Mouse (Mus musculus): ENCODE measurements around the gene Zcchc10.
A peak's percentile ranks its signal among the peaks of the same experiment; 100 is the strongest.
"Not testable (repeated sequence)": the region's sequence is repeated elsewhere in the genome, so short reads cannot be mapped to it uniquely, and the experiment has no call there.

The Zcchc10 gene

DNA sequence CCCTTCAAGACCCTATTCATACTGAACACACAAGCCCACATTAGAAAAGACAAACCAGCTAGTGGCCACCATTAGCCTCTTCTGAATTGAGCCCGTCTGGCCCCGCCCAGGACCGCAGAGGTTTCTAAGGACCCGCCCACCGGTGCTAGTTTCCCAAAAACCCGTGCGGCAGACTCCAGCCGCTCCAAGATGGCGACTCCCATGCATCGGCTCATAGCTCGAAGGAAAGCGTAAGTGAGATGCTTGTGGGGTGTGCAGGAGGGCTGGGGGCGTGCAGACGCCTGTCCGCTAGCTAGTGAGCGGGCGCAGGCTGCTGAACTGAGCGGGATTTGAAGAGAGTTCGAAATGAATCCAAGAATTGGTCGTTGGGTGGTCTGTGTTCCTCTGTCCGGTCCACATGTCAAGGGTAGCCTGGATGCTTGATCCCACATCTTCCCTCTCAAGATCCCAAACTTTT is at the start of gene Zcchc10:
TSS of gene Zcchc10 (plus strand) at position 168 of the 457 bp plus-strand sequence.
- peak; percentile 86 for DNase-seq (ENCODE audit: low read depth, low spot score)

DNA sequence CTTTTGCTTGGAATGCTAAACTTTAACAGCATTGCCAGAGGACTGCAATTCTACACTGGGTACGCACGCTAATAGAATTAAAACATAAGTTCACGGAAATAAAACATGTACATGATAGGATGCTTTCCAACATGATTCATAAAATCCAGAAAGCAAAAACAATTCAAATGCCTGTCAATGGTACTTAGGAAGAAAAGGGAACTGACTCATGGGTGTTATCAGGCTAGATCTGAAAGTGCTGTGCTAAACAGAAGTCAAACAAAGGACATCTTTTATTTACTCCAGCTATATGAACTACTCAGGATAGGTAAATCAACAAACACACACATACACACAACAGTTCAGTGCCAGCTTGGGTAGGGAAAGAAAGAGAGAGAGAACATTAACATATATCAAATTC is 49.1 kb upstream of the Zcchc10 start:
- DNase-seq (ENCODE audit: low read depth, low spot score), result no peak

DNA sequence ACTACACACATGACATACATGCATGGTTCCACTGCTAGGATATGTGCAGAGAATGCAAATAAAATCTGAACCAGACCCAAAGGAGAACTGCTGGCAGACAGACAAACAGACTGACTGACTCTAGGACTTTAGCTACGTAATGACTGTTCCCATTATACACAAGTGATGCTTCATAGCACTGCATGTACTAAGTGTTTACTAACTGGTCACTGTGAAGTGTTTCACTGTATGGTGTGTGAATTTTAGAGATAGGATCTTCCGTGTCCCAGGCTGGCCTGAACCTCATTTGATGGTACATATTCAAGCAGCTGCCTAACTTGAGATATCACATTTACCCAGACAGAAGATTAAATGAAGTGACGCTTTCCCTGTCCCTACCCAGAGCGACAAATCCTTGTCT is 46.1 kb upstream of the Zcchc10 start:
- DNase-seq (ENCODE audit: low read depth, low spot score), result no peak

DNA sequence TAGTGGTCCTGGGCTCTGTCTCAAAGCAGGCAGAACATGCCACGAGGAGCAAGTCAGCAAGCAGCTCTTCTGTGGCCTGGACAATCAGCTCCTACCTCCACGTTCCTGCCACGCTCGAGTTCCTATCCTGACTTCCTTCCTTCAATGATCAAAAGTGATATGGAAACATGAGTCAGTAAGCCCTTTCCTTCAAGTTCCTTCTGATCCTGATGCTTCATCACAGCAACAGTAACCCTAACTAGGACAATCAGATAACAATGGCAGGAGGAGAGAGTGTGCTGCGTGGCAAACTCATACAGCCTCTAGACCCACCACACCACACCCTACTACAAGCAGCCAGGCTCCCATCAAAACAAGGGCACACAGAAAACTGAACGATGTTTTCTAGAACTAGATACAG is 38.6 kb upstream of the Zcchc10 start:
- DNase-seq (ENCODE audit: low read depth, low spot score), result no peak

DNA sequence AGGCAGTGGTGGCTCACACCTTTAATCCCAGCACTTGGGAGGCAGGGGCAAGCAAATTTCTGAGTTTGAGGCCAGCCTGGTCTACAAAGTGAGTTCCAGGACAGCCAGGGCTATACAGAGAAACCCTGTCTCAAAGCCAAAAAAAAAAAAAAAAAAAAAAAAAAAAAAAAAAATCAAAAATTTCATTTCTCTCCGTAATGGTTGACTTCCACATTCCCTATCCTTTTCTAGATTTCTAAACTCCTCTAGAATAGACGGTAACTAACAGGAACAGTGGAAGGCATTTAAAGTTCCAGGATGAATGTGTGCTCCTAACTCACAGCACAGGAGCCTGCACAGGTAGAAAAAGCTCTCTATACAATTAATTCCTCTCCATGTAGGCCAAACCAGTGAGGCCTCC is 34.3 kb upstream of the Zcchc10 start:
- DNase-seq (ENCODE audit: low read depth, low spot score), result not testable (repeated sequence)

DNA sequence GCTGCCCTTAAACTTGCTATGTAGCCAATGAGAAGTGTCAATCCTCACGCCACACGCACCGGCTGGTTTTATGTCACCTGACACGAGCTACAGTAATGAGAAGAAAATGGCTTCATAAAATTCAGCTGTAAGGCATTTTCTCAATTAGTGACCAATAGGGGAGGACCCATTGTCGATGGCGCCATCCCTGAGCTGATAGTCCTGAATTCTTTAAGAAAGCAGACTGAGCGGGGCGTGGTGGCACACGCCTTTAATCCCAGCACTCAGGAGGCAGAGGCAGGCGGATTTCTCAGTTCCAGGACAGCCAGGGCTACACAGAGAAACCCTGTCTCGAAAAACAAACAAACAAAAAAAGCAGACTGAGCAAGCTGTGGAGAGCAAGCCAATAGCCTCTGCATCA is 33.6 kb upstream of the Zcchc10 start:
- no peak for DNase-seq (ENCODE audit: low read depth, low spot score)

DNA sequence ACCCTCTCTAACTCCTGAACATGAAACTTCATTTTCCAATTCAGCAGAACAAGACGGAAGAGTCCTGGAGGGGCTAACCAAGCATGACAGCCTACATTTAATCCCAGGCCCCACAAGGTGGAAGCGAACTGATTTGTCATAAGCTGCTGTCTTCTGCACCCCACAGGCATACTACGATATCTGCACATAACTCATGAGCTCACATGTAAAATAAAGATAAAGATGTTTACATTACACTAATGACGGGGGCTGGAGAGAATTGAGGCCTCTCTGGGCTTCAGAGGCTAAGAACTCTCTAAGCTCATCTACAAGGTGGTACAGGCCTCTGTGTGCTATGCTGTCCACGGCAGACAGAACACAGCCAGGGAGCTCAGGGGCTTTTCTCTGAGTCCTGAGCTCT is 30.0 kb upstream of the Zcchc10 start:
- DNase-seq (ENCODE audit: low read depth, low spot score), result no peak

DNA sequence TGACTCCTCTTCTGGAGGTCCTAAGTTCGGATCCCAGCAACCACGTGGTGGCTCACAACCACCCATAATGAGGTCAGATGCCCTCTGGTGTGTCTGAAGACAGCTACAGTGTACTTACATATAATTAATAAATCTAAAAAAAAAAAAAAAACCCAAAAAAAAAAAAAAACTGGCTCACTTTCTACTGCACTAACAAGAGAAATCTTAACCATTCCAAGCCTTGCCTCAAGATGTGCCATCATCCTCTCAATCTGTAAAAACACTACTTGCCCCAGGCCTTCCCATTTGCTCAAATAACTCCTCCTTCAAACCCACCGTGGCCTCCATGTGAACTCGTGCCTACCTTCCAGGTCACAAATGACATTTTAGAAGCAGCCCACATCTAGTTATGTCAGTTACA is 27.6 kb upstream of the Zcchc10 start:
- DNase-seq (ENCODE audit: low read depth, low spot score), result no peak

DNA sequence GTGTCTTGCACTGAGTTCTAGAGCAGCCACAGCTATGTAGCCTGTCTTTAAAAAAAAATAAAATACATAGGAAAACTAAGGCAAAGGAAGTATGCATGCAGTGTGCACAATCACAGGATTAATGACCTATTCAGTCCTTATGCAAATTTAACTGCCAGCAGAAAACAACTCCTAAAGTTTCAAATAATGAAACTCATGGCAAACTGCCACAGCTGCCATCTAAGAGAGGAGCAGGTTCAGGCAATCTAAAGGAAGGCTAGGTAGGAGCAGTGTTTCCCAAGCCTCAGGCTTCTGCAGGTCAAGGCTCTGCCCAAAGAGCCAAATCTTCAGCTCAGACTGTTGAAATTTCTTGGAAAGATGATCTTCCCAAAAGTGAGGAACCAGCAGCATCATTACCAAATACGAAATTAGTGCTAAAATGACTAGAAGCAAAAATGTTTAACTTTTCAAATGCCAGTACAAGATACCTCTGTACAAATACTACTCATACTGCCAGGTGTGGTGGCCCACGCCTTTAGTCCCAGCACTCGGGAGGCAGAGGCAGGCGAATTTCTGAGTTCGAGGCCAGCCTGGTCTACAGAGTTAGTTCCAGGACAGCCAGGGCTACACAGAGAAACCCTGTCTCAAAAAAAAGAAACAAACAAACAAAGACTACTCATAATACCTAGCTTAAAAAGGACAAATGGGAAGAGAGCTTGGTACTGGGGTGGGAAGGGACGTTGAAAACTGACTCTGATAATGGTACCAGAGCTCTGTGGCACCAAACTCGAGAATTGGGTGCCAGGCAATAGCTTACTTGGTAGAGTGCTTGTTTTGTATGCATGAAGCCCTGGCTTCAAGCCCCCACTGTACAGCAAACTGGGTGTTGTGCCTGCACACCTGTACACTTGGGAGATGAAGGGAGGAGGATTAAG is 26.3 kb upstream of the Zcchc10 start:
- DNase-seq (ENCODE audit: low read depth, low spot score), result no peak

DNA sequence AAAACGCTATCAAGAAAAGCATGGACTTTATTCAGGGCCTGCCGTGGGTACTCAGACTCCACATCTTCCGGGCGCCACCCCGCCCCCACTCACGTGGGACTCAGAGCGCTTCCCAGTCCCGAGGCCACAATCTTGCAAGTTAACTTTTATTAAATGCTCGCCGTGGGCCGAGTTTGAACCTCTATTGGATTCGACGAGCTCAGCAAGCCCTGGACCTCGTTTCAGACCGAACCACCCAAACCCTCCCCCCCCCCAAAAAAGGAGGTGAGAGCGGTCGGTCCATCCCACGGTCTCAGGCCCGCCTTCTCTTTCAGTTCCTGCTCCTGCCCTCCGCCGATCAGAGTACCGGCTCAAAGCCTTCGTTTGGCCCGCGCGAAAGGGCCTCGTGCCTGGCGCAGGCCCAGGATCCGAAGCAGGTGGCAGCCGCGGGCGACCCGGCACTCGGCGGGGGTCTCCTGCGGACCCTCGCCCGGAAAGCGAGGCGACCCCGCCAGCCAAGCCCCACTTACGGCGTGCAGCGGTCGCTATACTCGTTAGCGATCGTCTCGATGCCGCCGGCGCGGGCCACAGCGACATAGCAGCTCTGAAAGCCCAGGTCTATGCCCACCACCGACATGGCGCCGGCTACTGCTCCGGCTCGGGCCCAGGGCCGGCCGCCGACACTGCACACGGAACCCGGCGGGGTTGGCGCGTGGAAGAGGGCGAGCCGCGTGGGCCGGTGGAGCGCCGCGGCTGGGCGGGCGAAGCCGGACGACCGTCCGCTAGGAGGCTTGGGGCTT is 24.7 kb upstream of the Zcchc10 start:
- peak; percentile 34 for DNase-seq (ENCODE audit: low read depth, low spot score)

DNA sequence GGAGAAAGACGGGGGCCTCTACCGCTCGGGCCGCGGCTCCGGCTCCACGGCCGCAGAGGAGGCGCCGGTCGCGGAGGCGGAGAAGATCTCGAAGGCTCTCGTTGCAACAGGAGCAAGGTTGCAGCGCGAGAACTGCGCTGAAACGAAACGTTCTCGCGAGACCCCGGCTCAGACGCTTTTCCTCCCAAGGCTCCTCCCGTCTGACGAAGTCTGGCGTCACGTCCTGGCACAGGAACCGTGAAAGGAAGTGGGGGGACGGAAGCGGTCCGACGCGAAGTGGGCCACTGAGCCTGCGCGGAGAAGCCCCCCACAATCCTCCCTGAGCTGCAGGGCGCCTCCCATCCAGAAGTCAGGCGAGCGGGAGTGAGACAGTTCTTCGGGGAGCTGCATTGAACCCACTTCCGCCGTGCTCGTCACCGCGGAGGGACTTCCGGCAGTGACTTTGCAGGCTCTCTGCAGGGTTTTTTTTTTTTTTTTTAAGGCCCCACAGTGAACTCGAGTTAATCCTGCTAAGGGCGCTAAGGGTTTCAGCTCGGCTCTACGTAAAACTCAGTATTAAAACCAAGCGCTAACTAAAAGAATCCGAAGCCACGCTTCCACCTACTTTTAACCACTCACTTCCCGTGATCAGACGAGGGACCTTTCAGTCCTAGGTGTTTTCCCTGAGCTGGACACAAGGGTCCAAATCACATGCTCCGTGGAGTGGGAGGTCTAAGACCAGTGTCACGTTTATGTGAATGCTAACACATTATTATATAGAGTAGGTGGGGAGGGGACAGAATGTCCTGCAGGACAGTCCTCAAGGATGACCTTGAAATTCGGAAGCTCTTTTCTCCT is 23.9 kb upstream of the Zcchc10 start, which contains the start of gene Hspa4:
TSS of gene Hspa4 (minus strand) at position 128 of the 837 bp plus-strand sequence.
- peak; percentile 100 for DNase-seq (ENCODE audit: low read depth, low spot score)

DNA sequence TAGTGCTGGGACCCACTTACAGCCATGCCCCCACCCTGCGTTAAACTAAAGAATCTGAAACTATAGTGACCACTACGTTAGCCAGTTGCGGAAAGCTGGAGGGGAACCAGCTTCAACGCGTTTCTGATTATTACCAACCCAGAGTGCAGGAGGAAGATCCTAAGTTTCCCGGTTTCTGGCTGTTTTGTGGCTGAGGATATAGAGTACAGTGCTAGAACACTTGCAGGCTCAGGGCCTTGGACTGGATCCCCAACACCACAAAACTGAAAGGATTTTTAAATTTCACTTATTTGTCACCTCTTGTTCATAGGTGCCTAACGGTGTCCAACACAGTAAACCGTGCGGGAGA is 23.3 kb upstream of the Zcchc10 start:
- DNase-seq (ENCODE audit: low read depth, low spot score), result no peak

DNA sequence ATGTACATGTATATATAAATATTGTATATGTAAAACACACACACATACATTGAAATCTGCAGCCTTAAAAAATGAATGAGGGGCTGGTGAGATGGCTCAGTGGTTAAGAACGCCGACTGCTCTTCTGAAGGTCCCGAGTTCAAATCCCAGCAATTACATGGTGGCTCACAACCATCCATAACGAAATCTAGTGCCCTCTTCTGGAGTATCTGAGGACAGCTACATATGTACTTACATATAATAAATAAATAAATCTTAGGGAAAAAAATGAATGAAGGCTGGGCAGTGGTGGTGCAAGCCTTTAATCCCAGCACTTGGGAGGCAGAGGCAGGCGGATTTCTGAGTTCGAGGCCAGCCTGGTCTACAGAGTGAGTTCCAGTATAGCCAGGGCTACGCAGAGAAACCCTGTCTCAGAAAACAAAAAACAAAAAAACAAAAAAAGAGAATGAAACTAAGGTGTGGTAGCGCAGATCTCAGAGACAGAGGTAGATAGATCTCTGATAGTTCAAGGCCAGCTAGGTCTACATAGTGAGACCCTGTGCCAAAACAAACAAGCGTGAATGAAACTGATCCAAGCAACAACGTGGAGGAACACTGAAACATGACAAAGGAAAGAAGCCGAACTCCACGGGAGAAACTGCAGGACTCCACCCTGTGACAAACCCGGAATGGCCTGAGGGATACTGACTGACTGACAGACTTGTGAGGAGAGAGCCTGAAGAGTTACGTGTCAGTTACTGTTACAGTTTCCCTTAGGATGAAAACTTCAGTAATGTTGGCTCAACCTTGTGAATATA is 20.2 kb upstream of the Zcchc10 start:
- DNase-seq (ENCODE audit: low read depth, low spot score), result no peak

DNA sequence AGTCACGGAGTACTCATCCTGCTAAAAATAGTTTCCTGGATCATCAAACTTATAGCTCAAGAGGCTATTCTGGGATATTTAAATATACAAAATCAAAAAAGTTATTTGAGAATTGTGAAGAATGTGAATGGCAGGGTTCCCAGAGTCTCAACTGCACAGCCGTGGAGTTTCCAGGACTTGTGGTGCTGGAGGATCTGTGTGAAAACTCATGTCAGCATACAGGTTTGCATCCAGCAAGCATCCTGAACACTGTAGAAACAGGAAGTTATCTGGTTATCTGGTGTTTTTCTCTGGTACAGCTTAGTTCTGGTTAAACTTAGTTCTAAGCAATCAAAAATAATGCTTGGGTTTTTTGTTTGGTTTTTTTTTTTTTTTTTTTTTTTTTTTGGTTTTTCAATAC is 17.5 kb upstream of the Zcchc10 start:
- DNase-seq (ENCODE audit: low read depth, low spot score), result no peak

DNA sequence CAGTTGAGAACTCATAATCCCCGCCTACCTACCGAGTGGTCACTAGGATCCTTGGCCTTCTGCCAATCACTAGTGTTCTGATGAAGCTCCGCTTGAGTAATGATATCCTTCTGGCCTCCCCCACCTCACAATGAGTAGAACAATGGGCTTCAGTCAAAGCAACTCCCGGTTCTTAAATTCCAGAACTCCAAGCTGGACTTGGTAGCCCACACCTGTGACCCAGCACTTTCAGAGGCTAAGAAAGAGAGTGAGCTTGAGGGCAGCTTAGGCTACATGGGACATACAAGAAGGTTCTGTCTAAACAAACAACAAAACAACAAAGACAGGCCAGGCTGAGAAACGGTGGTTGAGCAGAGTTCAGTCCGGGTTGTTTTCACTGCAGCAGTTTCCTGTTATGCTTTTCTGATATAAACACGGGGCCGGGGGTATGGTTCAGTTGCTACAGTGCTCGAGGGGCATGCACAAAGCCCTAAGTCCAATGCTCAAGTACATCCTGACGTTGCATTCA is 16.9 kb upstream of the Zcchc10 start:
- no peak for DNase-seq (ENCODE audit: low read depth, low spot score)

DNA sequence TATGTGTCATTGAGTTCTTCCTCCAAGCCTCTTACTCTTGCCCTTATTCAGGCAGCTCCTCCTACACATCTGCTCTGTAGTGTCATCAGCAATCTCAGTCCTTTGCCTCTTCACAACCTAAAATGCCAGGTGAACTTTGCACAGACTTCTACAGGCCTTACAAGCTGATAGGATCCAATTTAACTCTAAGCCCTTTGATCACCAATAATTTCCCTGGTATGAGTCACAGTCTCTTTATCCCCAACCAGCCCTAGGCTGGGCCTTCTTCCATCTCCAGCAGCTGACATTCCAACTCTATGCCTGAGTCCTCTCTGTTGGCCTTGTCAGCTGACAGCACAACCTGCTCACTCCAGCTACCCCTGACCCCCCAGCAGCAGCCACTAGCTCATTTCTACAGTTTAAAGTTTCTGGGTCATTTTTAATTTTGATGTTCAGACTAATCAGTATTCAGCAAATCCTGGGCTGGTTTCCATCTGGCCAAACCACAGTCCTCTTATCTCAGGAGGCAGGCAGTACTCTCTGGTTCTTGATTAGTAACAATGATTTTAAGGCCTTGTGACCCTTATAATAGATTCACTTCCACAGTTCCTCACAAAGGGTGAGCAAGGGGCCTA is 16.1 kb upstream of the Zcchc10 start:
- no peak for DNase-seq (ENCODE audit: low read depth, low spot score)

DNA sequence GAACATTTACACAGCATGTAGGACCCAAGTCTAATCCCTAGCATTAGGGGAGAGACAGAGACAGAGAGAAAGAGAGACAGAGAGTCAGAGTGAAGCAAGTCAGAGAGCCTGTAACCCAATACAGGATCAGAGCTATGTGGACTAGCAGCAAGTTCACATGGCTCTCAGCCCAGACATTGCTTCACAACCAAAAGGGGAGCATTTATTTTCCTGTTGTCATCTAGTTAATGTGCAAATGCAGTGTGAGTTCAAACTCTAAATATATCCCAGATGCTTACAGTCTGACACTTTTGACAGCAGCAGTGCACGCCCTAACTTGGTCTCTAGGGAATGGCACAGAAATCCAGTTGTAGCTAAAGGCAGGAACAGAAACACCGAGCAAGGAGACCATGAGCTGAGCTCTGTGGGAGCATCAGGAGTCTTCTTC is 15.6 kb upstream of the Zcchc10 start:
- DNase-seq (ENCODE audit: low read depth, low spot score), result no peak

DNA sequence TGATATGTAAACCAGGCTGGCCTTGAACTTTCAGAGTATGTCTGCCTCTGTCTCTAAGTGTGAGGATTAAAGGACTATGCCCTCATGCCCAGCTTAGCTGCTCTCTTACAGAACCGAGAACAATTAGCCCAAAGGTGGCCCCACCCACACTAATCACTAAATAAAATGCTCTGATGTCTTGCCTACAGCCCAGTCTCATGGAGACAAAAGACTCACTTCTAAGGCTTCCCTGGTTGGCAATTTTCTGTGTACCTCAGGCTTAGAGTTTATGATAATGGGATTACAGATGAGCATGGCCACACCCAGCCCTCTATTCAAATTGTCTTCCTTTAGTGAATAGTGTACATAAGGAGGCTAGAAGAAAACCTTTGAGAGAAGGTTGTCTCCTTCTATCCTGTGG is 13.1 kb upstream of the Zcchc10 start:
- DNase-seq (ENCODE audit: low read depth, low spot score), result no peak

DNA sequence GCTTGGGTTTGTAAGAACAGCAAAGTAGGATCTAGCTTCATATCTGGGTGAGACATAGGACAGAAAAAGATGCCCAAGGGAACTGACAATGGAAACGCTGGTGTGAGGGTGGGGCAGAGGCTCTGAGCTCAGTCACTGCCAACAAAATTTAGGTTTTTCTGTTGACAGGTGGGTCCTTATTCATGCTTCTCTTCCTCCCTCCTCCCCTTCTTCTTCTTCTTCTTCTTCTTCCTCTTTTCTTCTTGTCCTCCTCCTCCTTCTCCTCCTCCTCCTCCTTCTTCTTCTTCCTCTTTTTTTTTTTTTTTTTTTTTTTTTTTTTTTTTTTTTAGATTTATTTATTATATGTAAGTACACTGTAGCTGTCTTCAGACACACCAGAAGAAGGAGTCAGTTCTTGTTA is 11.7 kb upstream of the Zcchc10 start:
- DNase-seq (ENCODE audit: low read depth, low spot score), result not testable (repeated sequence)

DNA sequence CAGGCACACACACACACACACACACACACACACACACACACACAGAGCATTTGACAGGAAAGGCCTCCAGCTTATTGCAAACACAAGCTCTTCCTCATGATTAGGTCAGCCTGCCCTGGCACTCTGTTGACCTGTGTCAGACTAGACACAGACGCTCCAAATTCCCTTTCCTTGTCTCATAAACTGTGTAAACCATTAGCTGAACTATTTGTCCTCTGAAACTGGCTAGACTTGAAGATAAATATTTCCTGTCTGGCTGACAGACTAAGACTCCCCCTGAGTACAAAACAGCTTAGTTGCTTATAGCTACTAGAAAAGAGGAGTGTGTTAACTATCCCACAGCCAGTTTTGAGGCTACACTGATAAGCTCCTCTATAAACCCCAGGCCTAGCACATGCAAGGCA is 9.7 kb upstream of the Zcchc10 start:
- DNase-seq (ENCODE audit: low read depth, low spot score), result no peak
